Mouse (Mus musculus): ENCODE data around the gene Pan2.

GRCm38 (mm10) chr10:128361836-128362235, 58.7 kb downstream of the Pan2 start:
- TF ChIP-seq CTCF (IDR thresholded peaks at IDR 0.05) (no peak), POLR2A (IDR thresholded peaks at IDR 0.05; ENCODE audit: insufficient read depth, low read depth, low read length) (0 out of 2 replicates have a peak, but pooled peaks have one; percentile 31), EP300 (IDR thresholded peaks at IDR 0.05; ENCODE audit: insufficient read depth, low read depth, low read length) (no peak)
